In the genomic region with DNA sequence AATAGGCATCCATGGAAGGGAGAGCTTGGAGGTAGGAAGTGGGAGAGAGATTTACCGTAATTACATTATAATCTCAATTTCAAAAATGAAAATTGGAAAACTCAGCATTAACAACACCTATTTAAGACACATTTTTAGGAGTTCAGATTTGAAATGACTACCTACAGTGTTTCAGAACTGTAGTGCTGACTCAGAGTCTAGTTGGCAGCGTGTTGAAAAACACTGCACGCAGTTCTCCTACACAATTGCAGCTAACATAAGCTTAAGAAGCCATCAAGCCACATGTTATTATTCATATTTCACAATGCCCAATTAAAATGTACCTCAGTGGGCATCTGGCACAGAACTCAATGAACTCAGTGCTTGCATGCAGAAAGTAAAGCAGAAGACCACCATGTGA, we compare ENCODE assay signal across 14 mouse cellular contexts.
A peak's percentile ranks its signal among the peaks of the same experiment; 100 is the strongest.
DNase-seq lines count a peak whose midpoint lies in the region.
"Had no signal": no experiment of that assay in that cellular context is flagged by ENCODE, and none has a peak within 500 bp of the region (broad histone marks: within the 10 kb centered on the region; RNA-seq: fewer than 3 reads in every experiment).

No protein-coding gene starts in this region.

- peak; percentile 14 to 30 for DNase-seq in layer of hippocampus, adult 18-20 months (ENCODE audit: low spot score in 2 of 2)
- no peak for DNase-seq in layer of hippocampus, adult 11-12 months (ENCODE audit: low spot score)
- DNase-seq in right cerebral cortex, adult 18-20 months: peak; percentile 20
- DNase-seq in right cerebral cortex, postnatal 14 days: no peak
- DNase-seq in telencephalon, adult 2 months (ENCODE audit: low read depth, low spot score): peak; percentile 34
- DNase-seq in heart, postnatal 14 days: no peak
- DNase-seq: adrenal gland, adult 2 months; adrenal gland, postnatal 10 days; adrenal gland, postnatal 25 days; cerebellum, adult 11-12 months; cerebellum, adult 2 months; cerebellum, adult 9-10 months; cerebellum, postnatal 10 days; cerebellum, postnatal 25 days had no signal

- intact Hi-C loops in heart, postnatal 14 days (cut with DNase I): no loop called here

Comparison
In these comparisons a context has a peak if more than half of its experiments do, and no peak if none do; other contexts are left out.
1. DNase-seq: peak in layer of hippocampus, adult 18-20 months (2 of 2), right cerebral cortex, adult 18-20 months (single experiment) and telencephalon, adult 2 months (single experiment); none in layer of hippocampus, adult 11-12 months (single experiment), right cerebral cortex, postnatal 14 days (single experiment) and heart, postnatal 14 days (0 of 2).